Mouse (Mus musculus): ENCODE data around the gene S100b. TPM values are rescaled to one million over a fixed set of nuclear protein-coding genes. Genes with fewer than 3 reads are reported as not detected.

The S100b gene
- polyA plus RNA-seq, 1 experiment from 2014 or later: 1.1 TPM

- Histone ChIP-seq H3K36me3 (ENCODE audit: control insufficient read depth, insufficient read depth, low read length) (no peaks in the 10 kb centered on the region), H3K4me1 (ENCODE audit: control insufficient read depth in 2 of 2, insufficient read depth in 2 of 2, low read length in 2 of 2) (peaks cover 5% of the 10 kb centered on the region in 2 experiments; a peak in 3 of 4 replicates), H3K27me3 (ENCODE audit: control insufficient read depth, insufficient read depth, low read length) (no peaks in the 10 kb centered on the region), H3K9ac (ENCODE audit: low read length) (no peak overlapping the region), H3K27ac (replicated peaks in 1 of 2; ENCODE audit: control insufficient read depth in 1 of 2, insufficient read depth in 1 of 2, low read depth in 2 of 2, low read length in 2 of 2) (no peak overlapping the region), H3K4me3 (ENCODE audit: control insufficient read depth in 1 of 2, insufficient read depth in 1 of 2, low read depth in 1 of 2, low read length in 2 of 2) (no peak overlapping the region), H3K4me2 (ENCODE audit: low read length) (no peak overlapping the region), H3K9me3 (ENCODE audit: control insufficient read depth, low read length) (no peaks in the 10 kb centered on the region)
- no peak for ATAC-seq (ENCODE audit: insufficient number of reproducible peaks, insufficient read depth, low FRiP score, low read depth)
- 81% methylated on average over 5 of the region's 5 CpGs for WGBS
Observed at GRCm38 (mm10) chr10:76248647-76248968, 5.0 kb upstream of the S100b start.

GRCm38 (mm10) chr10:76250870-76251269, 2.8 kb upstream of the S100b start:
- no peak for ATAC-seq (ENCODE audit: insufficient number of reproducible peaks, insufficient read depth, low FRiP score, low read depth)
- Histone ChIP-seq H3K9ac (ENCODE audit: low read length) (no peak overlapping the region), H3K4me1 (ENCODE audit: control insufficient read depth in 2 of 2, insufficient read depth in 2 of 2, low read length in 2 of 2) (peaks cover 9 to 13% of the 10 kb centered on the region in 2 experiments), H3K27me3 (ENCODE audit: control insufficient read depth, insufficient read depth, low read length) (no peaks in the 10 kb centered on the region), H3K36me3 (ENCODE audit: control insufficient read depth, insufficient read depth, low read length) (no peaks in the 10 kb centered on the region), H3K4me3 (ENCODE audit: control insufficient read depth in 1 of 2, insufficient read depth in 1 of 2, low read depth in 1 of 2, low read length in 2 of 2) (no peak overlapping the region), H3K27ac (replicated peaks in 1 of 2; ENCODE audit: control insufficient read depth in 1 of 2, insufficient read depth in 1 of 2, low read depth in 2 of 2, low read length in 2 of 2) (no peak overlapping the region), H3K4me2 (ENCODE audit: low read length) (no peak overlapping the region), H3K9me3 (ENCODE audit: control insufficient read depth, low read length) (no peaks in the 10 kb centered on the region)
- 84% methylated on average over 7 of the region's 7 CpGs for WGBS

GRCm38 (mm10) chr10:76253079-76253478, 574 bp upstream of the S100b start:
- no peaks in the 10 kb centered on the region for H3K36me3 ChIP-seq (ENCODE audit: control insufficient read depth, insufficient read depth, low read length)
- no peak overlapping the region for H3K4me3 ChIP-seq (ENCODE audit: control insufficient read depth in 1 of 2, insufficient read depth in 1 of 2, low read depth in 1 of 2, low read length in 2 of 2)
- H3K27me3 ChIP-seq (ENCODE audit: control insufficient read depth, insufficient read depth, low read length): no peaks in the 10 kb centered on the region
- no peak for ATAC-seq (ENCODE audit: insufficient number of reproducible peaks, insufficient read depth, low FRiP score, low read depth)
- H3K4me2 ChIP-seq (ENCODE audit: low read length): no peak overlapping the region
- H3K9ac ChIP-seq (ENCODE audit: low read length): no peak overlapping the region
- H3K9me3 ChIP-seq (ENCODE audit: control insufficient read depth, low read length): no peaks in the 10 kb centered on the region
- 100% methylated on average over 1 of the region's 1 CpGs for WGBS
- peaks cover 17 to 23% of the 10 kb centered on the region in 2 experiments for H3K4me1 ChIP-seq (ENCODE audit: control insufficient read depth in 2 of 2, insufficient read depth in 2 of 2, low read length in 2 of 2)
- H3K27ac ChIP-seq (replicated peaks in 1 of 2; ENCODE audit: control insufficient read depth in 1 of 2, insufficient read depth in 1 of 2, low read depth in 2 of 2, low read length in 2 of 2): no peak overlapping the region

- Histone ChIP-seq H3K27ac (replicated peaks in 1 of 2; ENCODE audit: control insufficient read depth in 1 of 2, insufficient read depth in 1 of 2, low read depth in 2 of 2, low read length in 2 of 2) (peak overlapping the region; percentile 10 to 31; a peak in 1 of 4 replicates), H3K4me3 (ENCODE audit: control insufficient read depth in 1 of 2, insufficient read depth in 1 of 2, low read depth in 1 of 2, low read length in 2 of 2) (no peak overlapping the region), H3K36me3 (ENCODE audit: control insufficient read depth, insufficient read depth, low read length) (no peaks in the 10 kb centered on the region), H3K9ac (ENCODE audit: low read length) (no peak overlapping the region), H3K9me3 (ENCODE audit: control insufficient read depth, low read length) (no peaks in the 10 kb centered on the region), H3K4me2 (ENCODE audit: low read length) (no peak overlapping the region), H3K27me3 (ENCODE audit: control insufficient read depth, insufficient read depth, low read length) (no peaks in the 10 kb centered on the region), H3K4me1 (ENCODE audit: control insufficient read depth in 2 of 2, insufficient read depth in 2 of 2, low read length in 2 of 2) (peaks cover 20 to 33% of the 10 kb centered on the region in 2 experiments)
- ATAC-seq (ENCODE audit: insufficient number of reproducible peaks, insufficient read depth, low FRiP score, low read depth): no peak
- 49% methylated on average over 6 of the region's 6 CpGs for whole genome bisulfite sequencing
Observed at GRCm38 (mm10) chr10:76255617-76256016, 2.0 kb downstream of the S100b start.

- WGBS: 70% methylated on average over 7 of the region's 7 CpGs
- no peak for ATAC-seq (ENCODE audit: insufficient number of reproducible peaks, insufficient read depth, low FRiP score, low read depth)
- Histone ChIP-seq H3K4me2 (ENCODE audit: low read length) (no peak overlapping the region), H3K27ac (replicated peaks in 1 of 2; ENCODE audit: control insufficient read depth in 1 of 2, insufficient read depth in 1 of 2, low read depth in 2 of 2, low read length in 2 of 2) (peak overlapping the region; percentile 94), H3K4me1 (ENCODE audit: control insufficient read depth in 2 of 2, insufficient read depth in 2 of 2, low read length in 2 of 2) (peaks cover 21 to 33% of the 10 kb centered on the region in 2 experiments), H3K36me3 (ENCODE audit: control insufficient read depth, insufficient read depth, low read length) (no peaks in the 10 kb centered on the region), H3K9me3 (ENCODE audit: control insufficient read depth, low read length) (no peaks in the 10 kb centered on the region), H3K27me3 (ENCODE audit: control insufficient read depth, insufficient read depth, low read length) (no peaks in the 10 kb centered on the region), H3K4me3 (ENCODE audit: control insufficient read depth in 1 of 2, insufficient read depth in 1 of 2, low read depth in 1 of 2, low read length in 2 of 2) (no peak overlapping the region), H3K9ac (ENCODE audit: low read length) (no peak overlapping the region)
Observed at GRCm38 (mm10) chr10:76257231-76257630, 3.6 kb downstream of the S100b start.

- Histone ChIP-seq H3K4me3 (ENCODE audit: control insufficient read depth in 1 of 2, insufficient read depth in 1 of 2, low read depth in 1 of 2, low read length in 2 of 2) (no peak overlapping the region), H3K9ac (ENCODE audit: low read length) (peak overlapping the region; percentile 35; the same call in 1 of the 2 replicates), H3K27me3 (ENCODE audit: control insufficient read depth, insufficient read depth, low read length) (no peaks in the 10 kb centered on the region), H3K4me1 (ENCODE audit: control insufficient read depth in 2 of 2, insufficient read depth in 2 of 2, low read length in 2 of 2) (peaks cover 23 to 33% of the 10 kb centered on the region in 2 experiments), H3K4me2 (ENCODE audit: low read length) (peak overlapping the region; percentile 33), H3K9me3 (ENCODE audit: control insufficient read depth, low read length) (no peaks in the 10 kb centered on the region), H3K36me3 (ENCODE audit: control insufficient read depth, insufficient read depth, low read length) (no peaks in the 10 kb centered on the region), H3K27ac (replicated peaks in 1 of 2; ENCODE audit: control insufficient read depth in 1 of 2, insufficient read depth in 1 of 2, low read depth in 2 of 2, low read length in 2 of 2) (peak overlapping the region; percentile 94)
- 42% methylated on average over 12 of the region's 12 CpGs for WGBS
- peak; percentile 62; the same call in 1 of the 2 replicates for ATAC-seq (ENCODE audit: insufficient number of reproducible peaks, insufficient read depth, low FRiP score, low read depth)
Observed at GRCm38 (mm10) chr10:76257719-76258390, 4.2 kb downstream of the S100b start.

GRCm38 (mm10) chr10:76259566-76260232, 6.0 kb downstream of the S100b start:
- ATAC-seq (ENCODE audit: insufficient number of reproducible peaks, insufficient read depth, low FRiP score, low read depth): no peak
- no peak overlapping the region for H3K4me3 ChIP-seq (ENCODE audit: control insufficient read depth in 1 of 2, insufficient read depth in 1 of 2, low read depth in 1 of 2, low read length in 2 of 2)

More at GRCm38 (mm10) chr10:76259566-76260232, 6.0 kb downstream of the S100b start:
- peaks cover 17 to 26% of the 10 kb centered on the region in 2 experiments for H3K4me1 ChIP-seq (ENCODE audit: control insufficient read depth in 2 of 2, insufficient read depth in 2 of 2, low read length in 2 of 2)
- H3K9ac ChIP-seq (ENCODE audit: low read length): no peak overlapping the region
- no peaks in the 10 kb centered on the region for H3K9me3 ChIP-seq (ENCODE audit: control insufficient read depth, low read length)
- H3K27me3 ChIP-seq (ENCODE audit: control insufficient read depth, insufficient read depth, low read length): no peaks in the 10 kb centered on the region
- H3K36me3 ChIP-seq (ENCODE audit: control insufficient read depth, insufficient read depth, low read length): peaks cover 12% of the 10 kb centered on the region
- no peak overlapping the region for H3K27ac ChIP-seq (replicated peaks in 1 of 2; ENCODE audit: control insufficient read depth in 1 of 2, insufficient read depth in 1 of 2, low read depth in 2 of 2, low read length in 2 of 2)
- WGBS: 75% methylated on average over 18 of the region's 18 CpGs
- no peak overlapping the region for H3K4me2 ChIP-seq (ENCODE audit: low read length)
